Mouse (Mus musculus) cerebellum, adult 2 months (tissue): ENCODE measurements around the gene B430306N03Rik.

ENCODE experiments used
- CTCF ChIP-seq: fragments of 200-500 bp; IDR thresholded peaks from 2 replicates; pipeline ENCODE4 v1.5.1; 2011; ENCODE audit warnings: low read depth, mild to moderate bottlenecking, control low read depth, low read length, moderate library complexity, borderline replicate concordance; ENCODE audit not compliant: insufficient read depth
- POLR2A ChIP-seq: fragments of 200-500 bp; IDR thresholded peaks from 2 replicates; pipeline ENCODE4 v1.6.1; 2011; ENCODE audit warnings: low read length, control low read depth, borderline replicate concordance; ENCODE audit not compliant: insufficient read depth

DNA sequence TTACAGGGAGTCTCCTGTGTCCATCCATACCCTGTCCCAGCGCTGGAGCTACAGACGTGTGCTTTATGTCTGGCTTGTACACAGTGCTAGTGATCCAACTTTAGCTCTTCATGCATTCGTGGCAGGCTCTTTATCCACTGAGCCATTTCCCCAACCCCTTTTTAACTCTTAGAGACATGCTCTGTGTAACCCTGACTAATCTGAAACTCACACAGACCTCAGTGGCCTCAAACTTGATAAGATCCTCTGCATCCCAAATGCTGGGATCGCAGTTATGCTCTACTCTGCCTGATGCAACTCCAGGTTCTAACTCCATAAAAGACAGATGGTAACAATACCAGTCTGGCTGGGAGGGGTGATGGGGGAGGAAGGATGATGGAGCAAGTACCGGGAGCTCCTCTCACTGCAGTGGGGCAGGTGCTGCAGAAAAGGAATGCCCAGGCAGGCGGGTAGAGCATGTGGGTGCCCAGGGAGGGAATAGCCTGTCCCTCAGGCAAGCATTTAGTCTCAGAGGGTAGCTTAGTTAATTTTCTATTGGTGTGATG is 47.6 kb downstream of the B430306N03Rik start:
- TF ChIP-seq POLR2A = no peak
- no peak for TF ChIP-seq CTCF
